Mouse (Mus musculus) lung, postnatal 36 days (tissue): Measurements from ENCODE around the gene 1600012H06Rik.
"Not testable (repeated sequence)": the region's sequence is repeated elsewhere in the genome, so short reads cannot be mapped to it uniquely, and the experiment has no call there.

ENCODE experiments used
- DNase-seq: peaks from one replicate; pipeline ENCODE4 v3.0.0; 2022; ENCODE audit warnings: mixed read lengths

1600012H06Rik gene

GRCm38 (mm10) chr17:14944551-14944950 is 1.6 kb downstream of the 1600012H06Rik start:
- DNase-seq: no peak

- DNase-seq: no peak
These were observed 6.3 kb downstream of the 1600012H06Rik start for GRCm38 (mm10) chr17:14949161-14949827.

- DNase-seq: peak; percentile 26
These were observed 10.5 kb downstream of the 1600012H06Rik start for GRCm38 (mm10) chr17:14953452-14953851.

- no peak for DNase-seq
These were observed 15.8 kb downstream of the 1600012H06Rik start for GRCm38 (mm10) chr17:14958686-14959327.

GRCm38 (mm10) chr17:14959979-14960378 is 17.0 kb downstream of the 1600012H06Rik start:
- DNase-seq: no peak

- DNase-seq: no peak
These were observed 17.5 kb downstream of the 1600012H06Rik start for GRCm38 (mm10) chr17:14960520-14960919.

GRCm38 (mm10) chr17:14960951-14961556 is 18.1 kb downstream of the 1600012H06Rik start, which contains the start of gene Phf10:
Gene Phf10 (minus strand): TSS chr17:14961273.
- peak; percentile 13 for DNase-seq

- not testable (repeated sequence) for DNase-seq
These were observed 18.7 kb downstream of the 1600012H06Rik start for GRCm38 (mm10) chr17:14961557-14962154.

- not testable (repeated sequence) for DNase-seq
These were observed 25.5 kb downstream of the 1600012H06Rik start for GRCm38 (mm10) chr17:14968373-14968913.

GRCm38 (mm10) chr17:14977718-14978361 is 34.9 kb downstream of the 1600012H06Rik start:
- not testable (repeated sequence) for DNase-seq

- DNase-seq: not testable (repeated sequence)
These were observed 35.5 kb downstream of the 1600012H06Rik start, which contains the start of the genes 9030025P20Rik and Gm3417 for GRCm38 (mm10) chr17:14978362-14979038. Gene 9030025P20Rik (plus strand): TSS chr17:14978468. Gene Gm3417 (minus strand): TSS chr17:14978790.

GRCm38 (mm10) chr17:14990116-14990702 is 47.2 kb downstream of the 1600012H06Rik start:
- DNase-seq: not testable (repeated sequence)

- not testable (repeated sequence) for DNase-seq
These were observed 49.6 kb downstream of the 1600012H06Rik start for GRCm38 (mm10) chr17:14992522-14993138.

GRCm38 (mm10) chr17:14993139-14993832 is 50.3 kb downstream of the 1600012H06Rik start:
- DNase-seq: not testable (repeated sequence)

GRCm38 (mm10) chr17:14994140-14994539 is 51.2 kb downstream of the 1600012H06Rik start:
- not testable (repeated sequence) for DNase-seq

- DNase-seq: not testable (repeated sequence)
These were observed 57.1 kb downstream of the 1600012H06Rik start for GRCm38 (mm10) chr17:15000047-15000446.

GRCm38 (mm10) chr17:15009088-15009487 is 66.1 kb downstream of the 1600012H06Rik start:
- DNase-seq: not testable (repeated sequence)
